Mouse (Mus musculus) midbrain, embryonic 13.5 days (tissue): Measurements from ENCODE around the gene Plch1. TPM values are rescaled to one million over a fixed set of nuclear protein-coding genes. Genes with fewer than 3 reads are reported as not detected.

Experiments
- ATAC-seq: fragments of 200-750 bp; cut with Nextera tagmentation; 2 replicates; pipeline ENCODE4 v1.8.0; 2017; ENCODE audit warnings: mild to moderate bottlenecking, moderate TSS enrichment, moderate library complexity
- H3K27ac ChIP-seq: fragments of 300-500 bp; sonication (generic); 2 replicates; pipeline ENCODE4 v1.5.1; 2015; ENCODE audit warnings: inconsistent platforms, mild to moderate bottlenecking, moderate library complexity
- H3K27me3 ChIP-seq: fragments of 300-500 bp; sonication (generic); 2 replicates; pipeline ENCODE4 v1.6.1; 2015; ENCODE audit warnings: mild to moderate bottlenecking, inconsistent platforms
- H3K36me3 ChIP-seq: fragments of 300-500 bp; sonication (generic); 2 replicates; pipeline ENCODE4 v1.6.1; 2015; ENCODE audit warnings: mild to moderate bottlenecking, inconsistent platforms
- H3K4me1 ChIP-seq: fragments of 300-500 bp; sonication (generic); replicated peaks from 2 replicates; pipeline ENCODE4 v1.6.1; 2015; ENCODE audit warnings: inconsistent platforms
- H3K4me2 ChIP-seq: fragments of 300-500 bp; sonication (generic); replicated peaks from 2 replicates; pipeline ENCODE4 v1.6.1; 2015; ENCODE audit warnings: moderate library complexity, mild to moderate bottlenecking, inconsistent platforms
- H3K4me3 ChIP-seq: fragments of 300-500 bp; sonication (generic); replicated peaks from 2 replicates; pipeline ENCODE4 v1.5.1; 2015; ENCODE audit warnings: mild to moderate bottlenecking, inconsistent platforms
- H3K9ac ChIP-seq: fragments of 300-500 bp; sonication (generic); replicated peaks from 2 replicates; pipeline ENCODE4 v1.6.1; 2015; ENCODE audit warnings: mild to moderate bottlenecking, inconsistent platforms
- H3K9me3 ChIP-seq: fragments of 300-500 bp; sonication (generic); 2 replicates; pipeline ENCODE4 v1.6.1; 2016; ENCODE audit warnings: mild to moderate bottlenecking, inconsistent platforms
- WGBS: fragments of 180-500 bp; shearing (Covaris S2); methylation state at CpG from one replicate; pipeline ENCODE4 v1.1.7; 2015; 5-methylcytosine and 5-hydroxymethylcytosine counted together
- polyA plus RNA-seq: library from polyadenylated mRNA; unstranded; fragments of >200 nt; fragmentation: Nextera tagmentation; extraction: Ambion mirVana; gene quantifications from 2 replicates; pipeline ENCODE4 v1.2.1, GENCODE M21; 2015

Plch1 gene
- polyA plus RNA-seq, 1 experiment from 2014 or later = 20.6 TPM

DNA sequence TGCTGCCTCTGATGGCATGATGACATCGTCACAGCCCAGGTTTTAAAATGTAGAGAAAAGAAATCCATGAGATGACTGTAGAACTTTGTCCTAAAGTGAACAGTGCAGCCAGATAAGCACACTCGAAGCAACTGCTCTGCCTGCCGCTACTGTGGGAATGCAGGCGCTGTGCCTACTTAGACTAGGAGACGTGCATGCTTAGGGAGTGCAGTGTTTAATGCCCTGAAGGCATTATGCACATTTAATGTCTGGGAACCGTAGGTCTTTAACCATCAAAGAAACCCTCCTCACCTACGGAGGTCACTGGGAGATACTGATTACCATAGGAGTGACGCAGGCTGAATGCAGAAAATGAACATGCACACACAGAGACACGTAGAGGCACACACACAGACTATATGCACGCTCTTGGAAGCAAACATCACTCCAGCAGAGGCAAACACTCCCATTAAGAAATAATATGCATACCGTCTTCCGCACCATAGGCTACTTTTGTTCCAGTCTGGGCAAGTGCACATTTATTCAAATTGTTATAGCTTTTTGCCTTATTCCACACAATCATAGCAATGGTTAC is 48.1 kb downstream of the Plch1 start:
- 25% methylated on average over 12 of the region's 12 CpGs for WGBS
- Histone ChIP-seq H3K9me3 (no peaks in the 10 kb centered on the region), H3K4me2 (peak overlapping the region; percentile 47), H3K4me3 (peak overlapping the region; percentile 22), H3K36me3 (no peaks in the 10 kb centered on the region), H3K27me3 (no peaks in the 10 kb centered on the region), H3K9ac (0 out of 2 replicates have a peak overlapping the region, but pooled peaks have one; percentile 32), H3K27ac (peak overlapping the region; percentile 54), H3K4me1 (peaks cover 15% of the 10 kb centered on the region)
- peak; percentile 95 for ATAC-seq

DNA sequence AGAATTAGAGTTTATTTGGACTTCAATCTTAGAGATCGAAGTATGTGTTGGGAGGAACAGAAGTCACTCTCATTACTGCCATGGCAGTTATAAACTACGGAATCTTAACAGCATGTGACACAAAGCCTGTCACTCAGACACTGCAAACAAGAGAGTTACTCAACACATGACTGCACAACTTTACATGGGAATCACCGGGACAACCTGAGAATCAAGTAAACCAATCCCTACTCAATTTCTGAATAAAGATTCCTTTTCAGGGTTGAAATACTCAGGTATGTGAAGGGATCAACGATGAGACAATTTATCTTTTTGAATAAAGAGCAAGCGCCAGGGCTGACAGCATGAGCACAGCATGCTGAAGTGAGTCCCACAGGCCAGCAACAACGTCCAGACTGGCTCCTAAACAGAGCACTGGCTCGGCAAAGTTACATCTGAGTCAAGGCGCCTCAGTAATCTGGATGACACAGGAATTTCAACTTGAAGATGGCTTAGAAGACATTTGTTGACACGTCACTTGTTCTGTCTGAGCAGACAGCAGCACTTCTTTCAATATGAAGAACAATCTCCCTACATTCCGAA is 49.4 kb downstream of the Plch1 start:
- H3K4me1 ChIP-seq = peaks cover 15% of the 10 kb centered on the region
- no peaks in the 10 kb centered on the region for H3K27me3 ChIP-seq
- 11% methylated on average over 10 of the region's 10 CpGs for WGBS
- no peak overlapping the region for H3K27ac ChIP-seq
- no peaks in the 10 kb centered on the region for H3K9me3 ChIP-seq
- H3K4me2 ChIP-seq = peak overlapping the region; percentile 28
- H3K4me3 ChIP-seq = no peak overlapping the region
- peak; percentile 40; the same call in 1 of the 2 replicates for ATAC-seq
- no peak overlapping the region for H3K9ac ChIP-seq
- no peaks in the 10 kb centered on the region for H3K36me3 ChIP-seq

- Histone ChIP-seq H3K27me3 (no peaks in the 10 kb centered on the region), H3K36me3 (no peaks in the 10 kb centered on the region), H3K4me2 (no peak overlapping the region), H3K4me3 (no peak overlapping the region), H3K9ac (no peak overlapping the region), H3K27ac (no peak overlapping the region), H3K4me1 (no peaks in the 10 kb centered on the region), H3K9me3 (no peaks in the 10 kb centered on the region)
- peak; percentile 55; the same call in 1 of the 2 replicates for ATAC-seq
- WGBS = 69% methylated on average over 4 of the region's 4 CpGs
These were observed 55.1 kb downstream of the Plch1 start for GRCm38 (mm10) chr3:63844141-63844540.

- 65% methylated on average over 4 of the region's 4 CpGs for WGBS
- Histone ChIP-seq H3K36me3 (no peaks in the 10 kb centered on the region), H3K4me3 (no peak overlapping the region), H3K27me3 (no peaks in the 10 kb centered on the region), H3K9ac (no peak overlapping the region), H3K4me2 (no peak overlapping the region), H3K27ac (no peak overlapping the region), H3K9me3 (no peaks in the 10 kb centered on the region), H3K4me1 (peaks cover 5% of the 10 kb centered on the region; the same call in 1 of the 2 replicates)
- ATAC-seq = no peak
These were observed 56.8 kb downstream of the Plch1 start for GRCm38 (mm10) chr3:63842436-63842835.

DNA sequence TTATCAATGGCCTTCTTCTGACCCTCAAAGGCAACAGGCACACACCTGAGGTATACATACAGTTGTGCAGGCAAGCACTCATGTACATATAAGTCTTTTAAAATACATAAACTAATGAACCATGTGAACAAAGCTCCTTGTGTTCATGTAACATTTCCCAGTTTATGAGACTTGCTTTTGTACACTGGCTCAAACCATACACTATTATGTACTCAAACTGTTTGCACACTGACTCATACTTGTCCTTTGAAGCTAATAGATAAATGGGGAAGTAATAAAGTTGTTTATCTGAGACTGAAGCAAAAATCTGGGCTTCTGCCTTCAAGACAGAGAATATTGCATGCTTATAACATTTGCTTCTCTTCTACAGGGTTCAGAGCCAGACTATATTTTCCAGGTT is 61.5 kb downstream of the Plch1 start:
- no peak overlapping the region for H3K4me2 ChIP-seq
- H3K4me1 ChIP-seq = peaks cover 15% of the 10 kb centered on the region
- H3K9ac ChIP-seq = no peak overlapping the region
- H3K36me3 ChIP-seq = no peaks in the 10 kb centered on the region
- ATAC-seq = no peak
- no peaks in the 10 kb centered on the region for H3K27me3 ChIP-seq
- H3K4me3 ChIP-seq = no peak overlapping the region
- no peaks in the 10 kb centered on the region for H3K9me3 ChIP-seq
- no peak overlapping the region for H3K27ac ChIP-seq

- ATAC-seq = no peak
- Histone ChIP-seq H3K27me3 (no peaks in the 10 kb centered on the region), H3K9me3 (no peaks in the 10 kb centered on the region), H3K4me3 (no peak overlapping the region), H3K4me2 (no peak overlapping the region), H3K4me1 (peaks cover 15% of the 10 kb centered on the region), H3K36me3 (no peaks in the 10 kb centered on the region), H3K9ac (no peak overlapping the region), H3K27ac (no peak overlapping the region)
- 77% methylated on average over 8 of the region's 8 CpGs for WGBS
These were observed 62.2 kb downstream of the Plch1 start for GRCm38 (mm10) chr3:63836937-63837632.

- Histone ChIP-seq H3K36me3 (no peaks in the 10 kb centered on the region), H3K27ac (no peak overlapping the region), H3K9me3 (no peaks in the 10 kb centered on the region), H3K4me2 (no peak overlapping the region), H3K4me3 (no peak overlapping the region), H3K9ac (no peak overlapping the region), H3K27me3 (no peaks in the 10 kb centered on the region), H3K4me1 (peaks cover 15% of the 10 kb centered on the region)
- no peak for ATAC-seq
These were observed 63.5 kb downstream of the Plch1 start for GRCm38 (mm10) chr3:63835816-63836215.

- no peak for ATAC-seq
- WGBS = 16% methylated on average over 1 of the region's 1 CpGs
- H3K9me3 ChIP-seq = no peaks in the 10 kb centered on the region
These were observed 75.3 kb downstream of the Plch1 start for GRCm38 (mm10) chr3:63823874-63824400.

GRCm38 (mm10) chr3:63822631-63823030 is 76.6 kb downstream of the Plch1 start:
- H3K36me3 ChIP-seq = no peaks in the 10 kb centered on the region
- no peaks in the 10 kb centered on the region for H3K9me3 ChIP-seq
- peaks cover 13% of the 10 kb centered on the region for H3K4me1 ChIP-seq
- H3K9ac ChIP-seq = no peak overlapping the region
- no peak overlapping the region for H3K4me3 ChIP-seq
- H3K4me2 ChIP-seq = no peak overlapping the region
- no peak for ATAC-seq
- H3K27me3 ChIP-seq = no peaks in the 10 kb centered on the region
- no peak overlapping the region for H3K27ac ChIP-seq

More at GRCm38 (mm10) chr3:63823874-63824400, 75.3 kb downstream of the Plch1 start:
- Histone ChIP-seq H3K27me3 (no peaks in the 10 kb centered on the region), H3K4me2 (no peak overlapping the region), H3K36me3 (no peaks in the 10 kb centered on the region), H3K9ac (no peak overlapping the region), H3K4me1 (peaks cover 13% of the 10 kb centered on the region), H3K27ac (no peak overlapping the region), H3K4me3 (no peak overlapping the region)

GRCm38 (mm10) chr3:63815131-63815530 is 84.1 kb downstream of the Plch1 start:
- WGBS = 88% methylated on average over 3 of the region's 3 CpGs
- Histone ChIP-seq H3K27ac (no peak overlapping the region), H3K27me3 (no peaks in the 10 kb centered on the region), H3K4me3 (no peak overlapping the region), H3K4me1 (no peaks in the 10 kb centered on the region), H3K9me3 (no peaks in the 10 kb centered on the region), H3K4me2 (no peak overlapping the region), H3K9ac (no peak overlapping the region), H3K36me3 (no peaks in the 10 kb centered on the region)
- ATAC-seq = no peak

DNA sequence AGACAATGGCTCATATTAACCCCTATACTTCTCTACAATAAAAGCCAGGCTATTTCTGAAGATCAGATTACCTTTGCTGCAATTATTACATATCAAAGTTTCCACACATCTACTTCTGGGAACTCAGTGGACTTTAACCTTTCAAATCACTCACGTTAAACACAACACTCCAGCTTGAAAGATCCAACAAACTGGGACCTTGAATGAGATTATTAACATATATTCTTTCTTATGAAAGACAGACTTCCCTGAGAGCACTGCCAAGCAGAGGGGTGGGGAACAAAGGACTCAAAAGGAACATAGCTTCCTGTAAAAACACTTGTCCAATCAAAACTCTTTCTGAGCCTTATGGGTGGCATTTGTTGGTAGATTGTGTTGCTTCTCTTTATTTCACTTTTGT is 85.1 kb downstream of the Plch1 start:
- Histone ChIP-seq H3K4me3 (no peak overlapping the region), H3K36me3 (no peaks in the 10 kb centered on the region), H3K9ac (no peak overlapping the region), H3K27me3 (no peaks in the 10 kb centered on the region), H3K27ac (no peak overlapping the region), H3K9me3 (no peaks in the 10 kb centered on the region), H3K4me2 (no peak overlapping the region), H3K4me1 (no peaks in the 10 kb centered on the region)
- no peak for ATAC-seq
- WGBS = 69% methylated on average over 1 of the region's 1 CpGs

DNA sequence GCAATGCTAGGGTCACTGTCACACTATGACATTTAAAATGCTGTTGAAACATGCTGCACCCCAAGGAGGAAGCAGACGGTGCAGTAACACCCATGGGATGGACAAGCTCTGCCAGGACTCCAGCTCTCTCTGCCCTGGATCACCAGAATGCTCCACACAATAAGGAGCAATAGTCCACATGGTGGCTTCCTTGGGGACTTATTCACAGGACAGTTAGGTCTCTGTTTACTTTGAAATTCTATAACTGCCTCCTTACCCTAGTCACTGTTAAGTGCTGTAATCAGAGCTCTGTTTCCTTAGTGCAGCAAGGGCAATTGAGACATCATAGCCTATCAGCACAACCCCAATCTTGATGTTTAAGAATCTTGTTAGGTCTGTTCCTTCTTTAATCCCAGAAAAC is 92.4 kb downstream of the Plch1 start:
- Histone ChIP-seq H3K27ac (no peak overlapping the region), H3K4me2 (no peak overlapping the region), H3K36me3 (no peaks in the 10 kb centered on the region), H3K9me3 (0 out of 2 replicates have a peak, but pooled peaks cover 7% of the 10 kb centered on the region), H3K4me3 (no peak overlapping the region), H3K9ac (no peak overlapping the region), H3K27me3 (no peaks in the 10 kb centered on the region), H3K4me1 (no peaks in the 10 kb centered on the region)
- ATAC-seq = no peak
- 77% methylated on average over 1 of the region's 1 CpGs for WGBS
